Mouse (Mus musculus) lung, embryonic 15.5 days (tissue): ENCODE measurements at regions not wholly inside any gene's neighbourhood (a gene's known extent, or its start where the extent isn't known, plus 50 kb on each side); places are given as distances from the start of the nearest gene placed in this dataset.
"Not testable (repeated sequence)": the region's sequence is repeated elsewhere in the genome, so short reads cannot be mapped to it uniquely, and the experiment has no call there.

Experiments
- ATAC-seq: fragments of 200-750 bp; cut with Nextera tagmentation; 2 replicates; pipeline ENCODE4 v1.8.0; 2017; ENCODE audit warnings: moderate number of reproducible peaks, borderline replicate concordance; ENCODE audit not compliant: low FRiP score, low TSS enrichment; ENCODE audit errors: extremely low read depth
- H3K27ac ChIP-seq: fragments of 300-500 bp; sonication (generic); 2 replicates; pipeline ENCODE4 v1.5.1; 2015; ENCODE audit warnings: moderate library complexity, mild to moderate bottlenecking, inconsistent platforms
- H3K27me3 ChIP-seq: fragments of 300-500 bp; sonication (generic); 2 replicates; pipeline ENCODE4 v1.6.1; 2015; ENCODE audit warnings: inconsistent platforms
- H3K36me3 ChIP-seq: fragments of 300-500 bp; sonication (generic); 2 replicates; pipeline ENCODE4 v1.6.1; 2015; ENCODE audit warnings: inconsistent platforms
- H3K4me1 ChIP-seq: fragments of 300-500 bp; sonication (generic); 2 replicates; pipeline ENCODE4 v1.6.1; 2015; ENCODE audit warnings: inconsistent platforms
- H3K4me2 ChIP-seq: fragments of 300-500 bp; sonication (generic); 2 replicates; pipeline ENCODE4 v1.6.1; 2015; ENCODE audit warnings: inconsistent platforms, mild to moderate bottlenecking, moderate library complexity
- H3K4me3 ChIP-seq: fragments of 300-500 bp; sonication (generic); 2 replicates; pipeline ENCODE4 v1.5.1; 2015; ENCODE audit warnings: mild to moderate bottlenecking, inconsistent platforms
- H3K9ac ChIP-seq: fragments of 300-500 bp; sonication (generic); 2 replicates; pipeline ENCODE4 v1.6.1; 2015; ENCODE audit warnings: inconsistent platforms
- H3K9me3 ChIP-seq: fragments of 300-500 bp; sonication (generic); 2 replicates; pipeline ENCODE4 v1.6.1; 2016; ENCODE audit warnings: inconsistent platforms
- WGBS: fragments of 180-500 bp; shearing (Covaris S2); methylation state at CpG from one replicate; pipeline ENCODE4 v1.1.7; 2015; 5-methylcytosine and 5-hydroxymethylcytosine counted together

DNA sequence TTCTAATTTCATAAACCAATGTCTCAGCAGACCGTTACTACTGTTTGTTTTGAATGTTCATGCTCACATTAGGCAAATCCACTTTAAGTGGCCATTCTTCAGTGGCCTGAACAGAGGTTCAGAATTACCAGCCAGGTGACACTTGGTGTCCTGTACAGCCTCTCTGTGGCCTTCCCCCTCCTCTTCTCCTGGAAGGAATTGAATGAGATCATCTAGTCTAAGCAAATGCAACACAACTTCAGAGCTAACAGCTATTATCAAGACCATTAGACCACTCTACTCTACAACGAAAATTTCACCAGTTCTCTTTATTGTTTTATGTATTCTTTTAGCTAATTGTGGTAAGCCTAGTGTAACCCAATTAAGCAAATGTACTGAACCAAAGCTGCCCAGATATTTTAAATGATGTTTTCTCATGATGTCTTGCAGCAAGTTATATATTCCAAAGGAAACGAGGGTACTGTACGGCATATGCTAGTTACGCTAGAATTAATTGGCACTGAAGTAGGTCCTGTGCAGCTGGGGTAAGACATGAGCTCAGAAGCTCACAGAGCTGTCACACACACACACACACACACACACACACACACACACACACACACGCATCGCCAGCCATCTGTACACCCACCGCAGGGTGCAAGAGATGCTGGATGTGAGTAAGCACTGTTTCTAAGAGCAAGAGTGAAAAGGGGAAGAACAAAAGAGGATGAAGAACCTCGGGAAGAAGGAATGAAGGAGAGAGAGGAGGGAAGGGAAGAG lies 176.7 kb upstream of the Afdn start:
- 63% methylated on average over 9 of the region's 9 CpGs for WGBS
- ATAC-seq: no peak

DNA sequence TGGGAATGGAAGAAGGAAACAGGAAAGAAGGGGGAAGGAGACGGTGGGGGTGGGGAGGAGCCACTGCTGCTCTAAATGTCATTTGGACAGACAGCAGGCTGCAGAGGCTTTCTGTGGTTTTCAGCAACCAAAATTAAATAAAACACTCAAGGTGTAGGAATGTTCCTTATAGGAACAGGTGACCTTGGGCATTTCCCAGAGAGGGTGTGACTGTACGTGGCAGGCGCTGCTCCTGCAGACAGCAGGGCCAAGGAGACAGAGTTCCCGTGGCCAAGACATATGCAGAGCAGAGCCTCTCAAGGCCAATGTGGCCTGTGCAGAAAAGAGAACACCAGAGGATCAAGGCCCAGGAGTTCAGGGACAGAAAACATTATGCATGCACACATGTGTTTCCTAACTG lies 175.9 kb upstream of the Afdn start:
- no peak overlapping the region for H3K4me2 ChIP-seq
- H3K36me3 ChIP-seq: no peaks in the 10 kb centered on the region
- H3K9ac ChIP-seq: no peak overlapping the region
- no peak overlapping the region for H3K27ac ChIP-seq
- WGBS: 62% methylated on average over 4 of the region's 4 CpGs
- H3K4me1 ChIP-seq: peaks cover 4% of the 10 kb centered on the region; the same call in 1 of the 2 replicates
- no peaks in the 10 kb centered on the region for H3K9me3 ChIP-seq
- H3K4me3 ChIP-seq: no peak overlapping the region
- no peak for ATAC-seq
- no peaks in the 10 kb centered on the region for H3K27me3 ChIP-seq

More for the DNA sequence above, 176.7 kb upstream of the Afdn start:
- H3K9ac ChIP-seq: no peak overlapping the region
- H3K27ac ChIP-seq: no peak overlapping the region
- H3K27me3 ChIP-seq: no peaks in the 10 kb centered on the region
- H3K4me2 ChIP-seq: no peak overlapping the region
- no peaks in the 10 kb centered on the region for H3K36me3 ChIP-seq
- no peaks in the 10 kb centered on the region for H3K9me3 ChIP-seq
- peaks cover 4% of the 10 kb centered on the region; the same call in 1 of the 2 replicates for H3K4me1 ChIP-seq
- no peak overlapping the region for H3K4me3 ChIP-seq

DNA sequence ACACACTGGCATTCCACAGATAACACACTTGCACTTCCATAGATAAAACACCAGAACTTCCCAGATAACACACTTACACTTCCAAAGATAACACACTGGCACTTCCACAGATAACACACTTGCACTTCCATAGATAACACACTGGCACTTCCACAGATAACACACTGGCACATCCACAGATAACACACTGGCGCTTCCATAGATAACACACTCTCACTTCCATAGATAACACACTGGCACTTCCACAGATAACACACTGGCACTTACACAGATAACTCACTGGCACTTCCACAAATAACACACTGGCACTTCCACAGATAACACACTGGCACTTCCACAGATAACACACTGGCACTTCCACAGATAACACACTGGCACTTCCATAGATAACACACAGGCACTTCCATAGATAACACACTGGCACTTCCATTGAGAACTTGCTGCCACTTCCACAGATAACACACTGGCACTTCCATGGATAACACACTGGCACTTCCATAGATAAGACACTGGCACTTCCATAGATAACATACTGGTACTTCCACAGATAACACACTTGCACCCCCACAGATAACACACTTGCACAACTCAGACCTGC lies 170.0 kb upstream of the Afdn start:
- not testable (repeated sequence) for ATAC-seq, H3K9ac ChIP-seq, H3K4me2 ChIP-seq, H3K9me3 ChIP-seq, H3K4me1 ChIP-seq, H3K4me3 ChIP-seq, H3K27me3 ChIP-seq, H3K36me3 ChIP-seq, H3K27ac ChIP-seq
- WGBS: 76% methylated on average over 1 of the region's 1 CpGs
